Mouse (Mus musculus) neural tube, embryonic 12.5 days (tissue): ENCODE data around the gene Sptbn2. TPM values are rescaled to one million over a fixed set of nuclear protein-coding genes. Genes with fewer than 3 reads are reported as not detected.

Source experiments
- ATAC-seq: fragments of 200-750 bp; cut with Nextera tagmentation; 2 replicates; pipeline ENCODE4 v1.8.0; 2017; ENCODE audit warnings: low read depth, mild to moderate bottlenecking, moderate TSS enrichment, moderate library complexity; ENCODE audit not compliant: low FRiP score
- H3K27ac ChIP-seq: fragments of 300-500 bp; sonication (generic); 2 replicates; pipeline ENCODE4 v1.5.1; 2016
- H3K27me3 ChIP-seq: fragments of 300-500 bp; sonication (generic); replicated peaks from 2 replicates; pipeline ENCODE4 v1.6.1; 2016; ENCODE audit warnings: mild to moderate bottlenecking
- H3K36me3 ChIP-seq: fragments of 300-500 bp; sonication (generic); 2 replicates; pipeline ENCODE4 v1.6.1; 2016; ENCODE audit warnings: mild to moderate bottlenecking
- H3K4me1 ChIP-seq: fragments of 300-500 bp; sonication (generic); 2 replicates; pipeline ENCODE4 v1.6.1; 2016
- H3K4me2 ChIP-seq: fragments of 300-500 bp; sonication (generic); replicated peaks from 2 replicates; pipeline ENCODE4 v1.6.1; 2016; ENCODE audit warnings: mild to moderate bottlenecking
- H3K4me3 ChIP-seq: fragments of 300-500 bp; sonication (generic); 2 replicates; pipeline ENCODE4 v1.5.1; 2016
- H3K9ac ChIP-seq: fragments of 300-500 bp; sonication (generic); 2 replicates; pipeline ENCODE4 v1.6.1; 2016; ENCODE audit warnings: mild to moderate bottlenecking
- H3K9me3 ChIP-seq: fragments of 300-500 bp; sonication (generic); 2 replicates; pipeline ENCODE4 v1.6.1; 2016; ENCODE audit warnings: mild to moderate bottlenecking
- WGBS: fragments of 180-500 bp; shearing (Covaris S2); methylation state at CpG from one replicate; pipeline ENCODE4 v1.1.7; 2016; 5-methylcytosine and 5-hydroxymethylcytosine counted together
- polyA plus RNA-seq: library from polyadenylated mRNA; unstranded; fragments of >200 nt; fragmentation: Nextera tagmentation; extraction: Ambion mirVana; gene quantifications from 2 replicates; pipeline ENCODE4 v1.2.1, GENCODE M21; 2016

Sptbn2 gene
- polyA plus RNA-seq, 1 experiment from 2014 or later: 41.8 TPM

DNA sequence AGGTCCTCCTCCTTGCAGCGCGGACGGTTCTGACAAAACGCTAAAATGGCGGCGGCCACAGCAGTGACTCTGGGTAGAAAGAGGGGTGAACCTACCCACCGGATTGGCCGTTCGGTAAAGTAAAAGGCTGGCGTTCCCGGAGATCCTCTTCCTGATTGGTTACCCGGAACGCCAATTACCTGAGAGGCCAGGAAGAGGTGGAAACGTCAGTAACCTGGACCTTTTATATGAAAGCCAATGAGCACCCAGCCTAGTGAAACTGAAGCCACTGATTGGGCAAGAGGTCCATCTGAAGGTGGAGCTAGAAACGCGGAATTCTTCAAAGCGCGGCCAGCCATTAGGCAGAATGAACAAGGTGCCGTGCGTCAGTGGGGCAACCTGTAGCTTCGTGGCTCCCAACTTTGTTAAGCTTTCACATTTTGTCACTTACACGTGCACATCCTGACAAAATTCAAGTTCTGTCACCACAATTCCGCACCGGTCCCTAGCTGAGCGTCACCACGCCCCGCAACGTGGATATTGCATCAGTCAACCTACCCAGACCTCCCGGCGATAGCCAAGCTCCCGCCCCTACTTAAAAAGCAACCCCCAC is 83.0 kb downstream of the Sptbn2 start, which contains the start of gene Rbm4:
Gene Rbm4, minus strand, starts transcription at position 71 of the 592 bp plus-strand sequence.
- Histone ChIP-seq H3K4me1 (peaks cover 32% of the 10 kb centered on the region), H3K9ac (peak within 1 kb of the TSS; percentile 67), H3K4me2 (peak within 1 kb of the TSS; percentile 70), H3K9me3 (no peaks in the 10 kb centered on the region), H3K27ac (peak within 1 kb of the TSS; percentile 37; the same call in 1 of the 2 replicates), H3K27me3 (no peaks in the 10 kb centered on the region), H3K4me3 (peak within 1 kb of the TSS; percentile 78), H3K36me3 (peaks cover 33% of the 10 kb centered on the region)
- ATAC-seq: peak; percentile 98
- under 1% methylated on average over 31 of the region's 31 CpGs for WGBS

GRCm38 (mm10) chr19:4795929-4796328 is 85.0 kb downstream of the Sptbn2 start:
- Histone ChIP-seq H3K4me1 (peaks cover 17% of the 10 kb centered on the region), H3K4me3 (no peak overlapping the region), H3K36me3 (peaks cover 37% of the 10 kb centered on the region), H3K27me3 (no peaks in the 10 kb centered on the region), H3K27ac (no peak overlapping the region), H3K9me3 (no peaks in the 10 kb centered on the region), H3K9ac (no peak overlapping the region), H3K4me2 (no peak overlapping the region)
- WGBS: 80% methylated on average over 1 of the region's 1 CpGs
- ATAC-seq: no peak

DNA sequence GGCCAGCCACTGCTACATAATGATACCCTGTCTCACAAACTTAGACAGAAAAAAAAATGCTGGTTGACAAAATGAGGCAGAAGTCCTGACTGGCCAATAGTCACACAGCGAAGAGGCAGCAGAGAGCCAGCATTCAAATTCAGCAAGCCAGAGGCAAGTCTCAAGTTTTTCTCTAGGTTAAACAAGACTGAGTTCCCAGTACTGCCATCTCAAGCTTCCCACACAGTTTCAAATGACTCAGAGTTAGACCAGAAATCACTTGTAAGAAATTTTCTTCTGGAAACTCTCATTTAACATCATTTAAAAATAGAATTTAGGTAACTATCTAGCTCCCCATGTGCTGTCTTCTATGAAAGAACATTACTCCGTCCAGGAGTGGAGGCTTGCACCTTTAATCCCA is 86.9 kb downstream of the Sptbn2 start:
- Histone ChIP-seq H3K9me3 (no peaks in the 10 kb centered on the region), H3K4me3 (no peak overlapping the region), H3K9ac (no peak overlapping the region), H3K4me2 (no peak overlapping the region), H3K27ac (no peak overlapping the region), H3K27me3 (no peaks in the 10 kb centered on the region), H3K36me3 (peaks cover 44% of the 10 kb centered on the region), H3K4me1 (peaks cover 1% of the 10 kb centered on the region; the same call in 1 of the 2 replicates)
- 93% methylated on average over 2 of the region's 2 CpGs for WGBS
- ATAC-seq: no peak

GRCm38 (mm10) chr19:4799083-4799482 is 88.1 kb downstream of the Sptbn2 start:
- no peak overlapping the region for H3K9ac ChIP-seq
- H3K4me1 ChIP-seq: peaks cover 5% of the 10 kb centered on the region; the same call in 1 of the 2 replicates
- ATAC-seq: no peak
- no peak overlapping the region for H3K27ac ChIP-seq
- no peaks in the 10 kb centered on the region for H3K9me3 ChIP-seq
- no peak overlapping the region for H3K4me2 ChIP-seq
- H3K27me3 ChIP-seq: no peaks in the 10 kb centered on the region
- H3K4me3 ChIP-seq: no peak overlapping the region
- WGBS: 92% methylated on average over 5 of the region's 5 CpGs
- peaks cover 56% of the 10 kb centered on the region for H3K36me3 ChIP-seq

Other genes starting within 250 kb of the Sptbn2 start
- 1.7 and 1.9 TPM in 2 replicates for gene Syt12, start 233.7 kb upstream of the Sptbn2 start, polyA plus RNA-seq
- not detected in 2 replicates for gene 2010003K11Rik, start 212.6 kb upstream of the Sptbn2 start, polyA plus RNA-seq
- 22.6 and 23.5 TPM in 2 replicates for gene Pcx, start 200.7 kb upstream of the Sptbn2 start, polyA plus RNA-seq
- 15.6 and 17.9 TPM in 2 replicates for gene Lrfn4, start 95.5 kb upstream of the Sptbn2 start, polyA plus RNA-seq
- gene Rce1, start 85.5 kb upstream of the Sptbn2 start, polyA plus RNA-seq: 56.1 and 60.5 TPM in 2 replicates
- 3.8 and 5.9 TPM in 2 replicates for gene Gm960, start 12.5 kb upstream of the Sptbn2 start, polyA plus RNA-seq
- gene Rbm4b, start 45.3 kb downstream of the Sptbn2 start, polyA plus RNA-seq: 157 and 164 TPM in 2 replicates
- 102 and 106 TPM in 2 replicates for gene Rbm4, start 82.7 kb downstream of the Sptbn2 start, polyA plus RNA-seq
- gene Gm21992, start 100.4 kb downstream of the Sptbn2 start, polyA plus RNA-seq: 28.1 and 34.7 TPM in 2 replicates
- 96.3 and 97.1 TPM in 2 replicates for gene Rbm14, start 100.5 kb downstream of the Sptbn2 start, polyA plus RNA-seq
- 42.3 and 44.1 TPM in 2 replicates for gene Ccs, start 128.2 kb downstream of the Sptbn2 start, polyA plus RNA-seq
- gene Ccdc87, start 128.2 kb downstream of the Sptbn2 start, polyA plus RNA-seq: 0.14 and 0.26 TPM in 2 replicates
- 59.0 and 61.8 TPM in 2 replicates for gene Ctsf, start 144.0 kb downstream of the Sptbn2 start, polyA plus RNA-seq
- 3.3 TPM in 2 replicates for gene Actn3, start 166.7 kb downstream of the Sptbn2 start, polyA plus RNA-seq
- gene Zdhhc24, start 167.5 kb downstream of the Sptbn2 start, polyA plus RNA-seq: 21.4 and 22.1 TPM in 2 replicates
- 8.1 and 10.5 TPM in 2 replicates for gene Bbs1, start 195.5 kb downstream of the Sptbn2 start, polyA plus RNA-seq
- gene Dpp3, start 217.1 kb downstream of the Sptbn2 start, polyA plus RNA-seq: 167 and 171 TPM in 2 replicates
- 4.9 and 6.5 TPM in 2 replicates for gene Peli3, start 232.0 kb downstream of the Sptbn2 start, polyA plus RNA-seq